Mouse (Mus musculus) natural killer cell, adult 2 months (primary cell): ENCODE measurements around the gene Tmem63c.

Source experiments
- DNase-seq, 2 experiments: peaks; one replicate each; pipeline ENCODE4 v3.0.0; 2022; ENCODE audit warnings: low spot score in 2 of 2

Gene Tmem63c

DNA sequence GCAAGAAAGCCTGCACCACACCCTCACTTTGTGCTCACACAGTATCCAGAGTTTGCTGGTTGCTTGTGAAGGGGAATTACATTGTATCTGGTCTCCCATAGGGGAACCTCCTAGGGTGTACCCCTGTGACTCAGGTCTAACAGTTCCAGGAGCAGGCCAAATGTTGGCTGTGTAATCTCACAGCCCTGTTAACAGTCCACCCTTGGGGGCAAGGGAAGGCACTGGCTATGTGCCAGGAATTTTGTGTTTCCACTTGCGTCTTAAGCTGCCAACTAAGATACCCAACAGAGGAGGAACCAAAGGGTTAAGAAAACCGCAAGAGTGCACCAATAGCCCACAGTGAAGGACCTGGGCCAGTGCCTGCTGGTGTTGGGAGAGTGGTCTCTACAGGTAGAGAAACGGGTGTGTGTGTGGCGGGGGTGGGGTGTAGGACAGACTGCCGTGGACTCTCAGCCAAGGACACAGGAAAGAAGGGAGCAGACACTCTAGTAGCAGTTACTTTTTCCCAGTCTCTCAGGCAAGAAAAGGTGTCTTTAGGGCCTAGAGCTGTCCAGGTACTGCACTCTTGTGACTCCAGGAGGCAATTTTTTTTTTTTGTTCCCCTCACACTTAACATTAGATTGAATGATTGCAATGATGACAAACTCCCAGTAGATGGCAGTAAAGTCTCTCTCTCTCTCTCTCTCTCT lies 20.8 kb upstream of the Tmem63c start:
- DNase-seq: no peak

DNA sequence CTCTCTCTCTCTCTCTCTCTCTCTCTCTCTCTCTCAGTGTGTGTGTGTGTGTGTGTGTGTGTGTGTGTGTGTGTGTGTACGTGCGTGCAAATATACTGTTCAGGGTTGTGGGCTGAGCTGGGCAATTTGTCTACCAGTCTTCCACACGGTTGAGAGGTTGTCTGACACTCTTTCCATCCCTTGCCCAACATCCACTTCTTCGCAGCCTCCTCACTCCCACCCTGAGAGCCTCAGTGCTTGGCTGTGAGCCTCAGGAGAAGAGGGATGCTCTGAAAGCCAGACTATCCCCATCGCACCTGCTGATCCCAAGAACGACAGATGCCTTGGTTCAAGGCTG lies 20.3 kb upstream of the Tmem63c start:
- DNase-seq: no peak

DNA sequence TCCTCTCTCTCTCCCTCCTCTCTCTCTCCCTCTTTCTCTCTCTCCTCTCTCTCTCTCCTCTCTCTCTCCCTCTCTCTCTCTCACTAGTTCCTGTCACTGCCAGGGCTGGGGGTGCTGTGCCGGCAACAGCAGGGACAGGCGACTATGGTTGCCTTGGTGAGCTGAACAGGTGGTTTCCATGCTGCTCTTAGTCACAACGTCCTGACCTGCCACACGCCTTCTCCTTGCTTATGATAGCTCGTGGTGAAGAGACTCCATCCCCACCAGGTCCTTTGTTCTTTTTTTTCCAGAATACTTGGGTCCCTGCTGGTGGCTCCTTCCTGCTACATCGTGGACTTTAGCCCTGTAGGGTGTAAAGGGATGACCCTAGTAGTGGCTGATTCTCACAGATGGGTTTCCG lies 18.9 kb upstream of the Tmem63c start:
- no peak for DNase-seq

DNA sequence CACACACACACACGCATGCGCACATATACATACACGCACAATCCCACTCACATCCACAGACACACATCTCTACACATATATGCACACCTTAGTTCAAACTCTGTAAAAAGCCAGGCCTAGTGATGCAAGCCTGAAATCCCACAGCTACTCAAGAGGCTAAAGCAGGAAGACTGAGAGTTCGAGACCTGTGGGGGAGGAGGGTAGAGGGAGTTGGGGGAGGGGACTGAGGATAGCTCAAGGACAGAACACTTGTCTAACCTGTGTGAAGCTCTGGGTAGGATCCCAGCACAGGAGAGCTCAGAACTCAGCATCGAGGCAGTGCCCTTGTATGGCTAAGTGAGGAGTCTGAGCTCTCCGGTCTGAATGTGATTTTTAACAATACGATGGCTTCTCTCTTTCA lies 18.3 kb upstream of the Tmem63c start:
- DNase-seq: no peak

DNA sequence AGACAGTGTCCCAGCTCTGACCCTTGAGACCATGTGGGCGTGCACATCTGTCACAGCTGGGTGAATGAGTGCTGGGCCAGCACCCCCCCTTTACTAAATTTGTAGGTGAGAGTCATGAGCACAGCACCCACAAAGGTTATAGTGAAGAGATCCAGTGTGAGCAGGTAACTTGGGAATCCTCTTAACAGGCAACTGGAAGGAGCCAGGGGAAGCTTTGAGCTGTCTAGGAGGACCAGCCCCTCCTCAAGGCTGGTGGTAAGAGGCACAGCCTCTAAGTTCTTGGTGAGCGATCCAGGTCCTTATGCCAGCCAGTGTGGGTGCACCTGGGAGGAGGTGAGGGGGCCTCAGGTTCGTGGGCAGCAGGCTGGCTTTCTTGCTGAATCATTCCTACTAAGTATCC lies 17.5 kb upstream of the Tmem63c start:
- DNase-seq: no peak

DNA sequence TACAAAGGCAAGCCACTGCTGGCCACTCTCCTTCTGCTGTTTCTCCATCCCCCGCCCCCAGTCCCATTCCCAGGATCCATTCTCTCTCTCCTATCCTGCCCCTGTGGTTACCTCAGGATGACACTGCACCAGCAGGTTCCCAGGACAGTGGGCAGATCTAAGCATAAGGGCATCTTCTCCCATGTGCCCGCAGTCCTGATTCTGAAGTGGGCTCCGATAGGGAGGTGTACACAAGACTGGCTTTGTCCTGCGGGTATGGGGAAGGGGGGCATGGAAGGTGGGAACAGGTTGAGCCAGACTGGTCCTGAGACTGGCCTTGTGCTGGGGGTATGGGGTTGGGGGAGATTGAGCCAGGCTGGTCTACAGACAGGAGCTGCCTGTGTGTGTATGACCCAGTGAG lies 16.5 kb upstream of the Tmem63c start:
- no peak for DNase-seq

DNA sequence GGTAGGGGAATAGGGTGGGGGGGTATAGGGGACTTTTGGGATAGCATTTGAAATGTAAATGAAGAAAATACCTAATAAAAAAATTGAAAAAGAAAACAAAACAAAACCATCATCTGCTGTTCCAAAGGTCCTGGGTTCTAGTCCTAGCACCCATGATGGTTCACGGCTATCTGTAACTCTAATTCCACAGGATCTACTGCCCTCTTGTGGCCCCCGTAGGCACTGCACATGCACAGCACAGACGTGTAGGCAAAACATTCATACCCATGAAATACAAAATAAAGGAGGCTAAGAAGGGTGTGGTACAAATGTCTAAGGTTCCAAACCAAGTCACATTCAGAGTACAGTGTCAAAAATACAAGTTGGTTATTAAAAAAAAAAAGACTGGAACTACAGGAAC lies 4.1 kb upstream of the Tmem63c start:
- DNase-seq: peak in 1 of 2 experiments; percentile 21

DNA sequence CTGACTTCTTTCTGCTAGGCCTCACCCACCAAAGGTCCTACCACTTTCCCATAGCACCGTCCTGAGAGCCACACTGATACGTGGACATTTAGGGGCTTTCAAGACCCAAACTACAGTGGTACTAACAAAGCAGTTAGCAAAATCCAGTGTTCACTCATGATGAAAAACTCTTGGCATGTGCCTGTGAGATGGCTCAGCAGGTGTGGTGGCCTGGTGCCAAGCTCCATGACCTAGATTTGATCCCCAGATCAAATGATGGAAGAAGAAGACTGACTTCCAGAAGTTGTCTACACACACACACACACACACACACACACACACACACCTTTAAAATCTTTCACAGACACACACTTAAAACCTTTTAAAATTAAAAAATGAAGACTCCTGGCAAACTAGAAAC lies 2.4 kb upstream of the Tmem63c start:
- no peak for DNase-seq

DNA sequence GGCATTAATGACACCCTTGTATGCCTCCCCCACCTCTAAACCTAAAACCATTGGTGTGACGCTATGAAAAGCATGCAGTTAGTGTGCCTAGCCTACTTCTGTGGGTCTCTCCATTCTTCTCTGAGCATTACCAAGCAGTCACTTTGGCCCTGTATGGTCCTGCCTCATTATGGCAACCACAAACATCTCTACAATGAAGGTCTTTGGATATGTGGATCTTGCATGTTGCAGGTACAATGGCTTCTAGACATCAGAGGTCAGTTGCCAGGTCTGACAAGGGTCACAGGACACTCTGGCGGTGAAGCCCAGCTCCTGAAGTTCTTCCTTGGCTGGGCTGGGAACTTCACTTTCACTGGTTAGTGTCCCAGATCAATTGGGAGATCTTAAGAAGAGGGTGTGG lies 866 bp downstream of the Tmem63c start:
- no peak for DNase-seq

DNA sequence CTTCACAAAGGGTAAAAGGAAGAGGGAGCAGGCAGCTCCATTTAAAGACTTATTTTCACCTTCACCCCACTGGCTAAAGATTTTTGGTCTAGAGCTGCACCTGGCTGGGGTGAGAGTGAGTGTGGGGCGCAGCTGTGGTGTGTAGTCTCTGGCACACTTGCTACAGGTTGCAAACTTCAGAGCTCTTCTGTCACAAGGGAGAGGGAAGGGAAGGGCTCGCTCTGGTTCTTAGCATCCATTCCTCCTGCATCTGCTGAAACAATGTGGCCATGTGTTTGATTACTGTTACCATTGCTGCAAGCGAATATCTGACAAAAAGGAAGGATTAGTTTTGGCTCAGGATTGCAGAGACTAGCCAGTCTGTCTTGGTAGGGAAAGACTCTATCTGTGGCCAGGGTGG lies 2.3 kb downstream of the Tmem63c start:
- no peak for DNase-seq

DNA sequence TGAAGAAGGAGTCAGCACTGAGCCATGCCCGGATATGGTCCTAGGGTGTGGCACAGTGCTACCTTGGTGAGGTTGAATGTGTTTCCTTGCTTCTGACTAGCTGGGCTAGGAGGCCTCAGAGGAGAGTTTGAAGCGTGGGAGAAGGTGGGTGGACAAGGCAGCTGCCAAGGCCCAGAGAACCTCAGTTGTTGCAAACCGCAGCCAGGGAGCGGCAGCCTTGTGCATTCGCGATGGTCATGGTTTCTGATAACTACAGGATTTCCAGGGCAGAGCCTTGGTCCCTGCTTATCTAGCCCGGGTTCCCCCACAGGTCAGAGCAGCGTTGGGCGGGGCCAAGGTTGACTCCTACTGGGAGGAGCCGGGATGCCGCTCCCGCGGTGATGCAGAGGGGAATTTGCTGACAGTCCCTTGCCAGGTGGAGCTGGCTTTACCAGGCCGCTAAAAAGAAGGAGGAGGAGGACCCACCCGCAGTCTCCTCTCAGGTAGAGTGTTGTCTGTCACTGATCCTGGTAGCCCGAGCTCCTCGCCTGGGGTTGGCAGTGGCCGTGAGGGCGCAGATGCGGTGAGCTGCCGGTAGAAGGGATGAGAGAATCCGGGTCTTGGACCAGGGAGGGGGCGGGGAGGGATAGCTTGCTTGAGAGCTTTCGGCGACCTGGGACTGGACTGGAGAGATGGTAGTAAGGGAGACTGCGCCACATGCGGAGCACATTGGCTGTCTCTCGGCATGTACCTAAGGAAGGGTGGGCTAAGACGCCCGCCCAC lies 5.2 kb downstream of the Tmem63c start:
- DNase-seq: no peak

DNA sequence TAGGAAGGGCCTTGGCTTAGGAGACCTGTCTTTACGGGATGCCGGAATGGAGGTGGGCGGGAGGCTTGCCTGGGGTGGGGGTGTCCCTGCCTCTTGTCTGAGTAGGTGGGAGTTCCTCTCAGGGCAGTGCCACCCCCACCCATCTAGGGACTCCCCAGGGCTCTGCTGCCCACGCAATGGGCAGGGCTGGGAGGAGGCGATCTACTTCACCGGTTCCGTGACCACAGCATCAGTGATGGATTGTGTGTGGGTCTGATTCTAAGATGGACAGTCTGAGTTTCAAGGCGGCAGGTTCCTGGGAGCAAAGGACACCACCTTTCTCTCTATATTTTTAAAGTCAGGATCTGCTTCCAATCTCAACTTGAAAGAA lies 5.7 kb downstream of the Tmem63c start:
- DNase-seq: no peak

DNA sequence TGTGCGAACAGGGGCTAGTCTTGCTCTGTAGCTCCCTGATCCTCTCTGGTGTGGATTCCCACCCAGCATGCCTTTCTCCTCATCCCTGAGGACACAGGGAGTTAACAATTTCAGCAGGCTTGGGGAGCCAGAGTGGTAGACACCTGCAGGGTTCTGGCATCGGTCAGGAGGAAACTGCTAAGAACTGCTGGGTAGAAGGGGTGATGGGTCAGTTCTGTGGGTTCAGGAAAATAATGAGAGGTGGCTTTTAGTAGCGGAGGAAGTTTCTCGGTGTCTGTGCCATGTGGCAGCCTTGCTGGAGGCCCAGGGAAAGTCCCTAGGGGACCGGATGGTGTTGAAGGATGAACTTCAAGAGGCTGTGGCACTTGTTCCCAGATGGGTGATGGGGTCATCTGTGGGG lies 6.3 kb downstream of the Tmem63c start:
- no peak for DNase-seq

DNA sequence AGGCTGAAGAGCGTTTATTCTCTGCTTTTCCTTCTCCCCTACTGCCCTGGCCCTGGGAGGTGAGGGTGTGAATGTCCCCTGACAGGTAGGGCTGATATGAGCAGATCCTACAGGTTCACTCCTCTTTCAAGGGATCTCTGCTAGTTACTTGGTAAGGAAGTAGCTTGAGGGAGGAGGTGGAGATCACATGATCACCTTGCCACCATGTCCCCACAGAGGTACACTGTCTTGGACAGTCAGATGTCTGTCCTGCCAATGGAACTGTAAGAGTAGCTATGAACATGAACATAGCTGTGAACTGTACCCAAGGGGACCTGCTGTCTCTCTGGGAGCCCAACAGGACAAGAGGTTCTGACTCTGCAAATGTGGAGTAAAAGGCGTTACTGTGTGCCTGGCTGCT lies 6.9 kb downstream of the Tmem63c start:
- DNase-seq: no peak

DNA sequence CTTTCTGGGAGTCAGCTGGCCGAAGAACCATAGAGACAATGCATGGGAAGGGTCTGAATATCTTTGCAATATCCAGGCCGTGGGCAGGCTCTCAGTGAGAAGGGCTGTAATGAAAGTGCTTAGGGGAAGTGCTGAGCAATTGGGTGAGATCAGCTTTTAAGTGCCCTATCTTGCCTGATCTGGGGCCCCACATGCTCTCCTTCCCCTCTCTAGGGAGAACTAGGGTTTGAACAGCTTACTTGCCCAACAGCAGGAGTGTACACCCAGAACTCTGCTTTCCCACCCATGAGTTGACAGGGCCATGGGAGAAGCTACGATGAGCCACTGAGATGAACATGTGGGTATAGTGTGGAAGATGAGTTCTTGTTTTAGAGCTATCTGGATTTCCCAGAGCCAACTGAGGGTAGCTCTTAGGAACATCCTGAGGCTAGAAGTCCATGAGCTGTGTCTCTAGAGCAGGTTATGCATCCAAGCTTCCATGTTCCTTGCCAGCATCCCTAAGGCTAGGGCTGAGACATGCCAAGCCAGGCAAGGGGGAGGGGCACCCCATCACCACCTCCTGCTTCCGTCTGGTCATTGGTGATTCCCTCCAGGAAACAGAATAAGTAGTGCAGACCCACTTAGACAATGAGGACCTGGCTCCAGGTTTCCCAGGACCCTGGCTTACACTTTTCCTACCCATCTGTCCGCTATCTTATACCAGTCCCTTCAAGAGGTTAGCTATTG lies 8.3 kb downstream of the Tmem63c start:
- no peak for DNase-seq

DNA sequence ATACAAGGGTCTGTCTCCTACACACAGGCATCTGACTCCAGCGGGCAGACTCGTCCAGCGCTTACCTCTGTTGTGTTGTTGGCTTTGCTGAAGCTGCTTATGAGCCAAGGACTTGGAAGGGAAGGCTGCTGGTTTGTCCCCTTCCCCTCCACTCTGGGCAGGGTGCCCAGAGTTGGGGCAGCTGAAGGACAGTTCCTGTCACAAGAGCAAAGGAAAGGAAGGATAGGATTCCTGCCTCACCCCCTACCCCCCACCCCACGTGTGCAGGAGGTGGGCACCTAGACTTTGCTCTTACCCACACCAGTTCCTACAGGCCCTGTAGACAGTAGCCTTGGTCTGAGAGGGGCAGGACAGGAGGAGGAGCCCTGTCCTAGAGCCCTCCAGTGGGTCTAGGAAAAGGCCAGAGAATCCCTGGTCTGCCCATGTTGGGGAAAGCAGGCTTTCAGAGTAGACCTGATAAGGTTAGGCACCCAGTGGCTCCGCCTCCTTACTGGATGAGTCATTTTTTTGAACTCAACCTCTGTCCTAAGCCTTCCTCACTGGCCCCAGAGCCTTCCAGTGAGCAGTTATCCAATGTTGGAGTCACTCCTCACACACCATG lies 10.1 kb downstream of the Tmem63c start:
- no peak for DNase-seq

DNA sequence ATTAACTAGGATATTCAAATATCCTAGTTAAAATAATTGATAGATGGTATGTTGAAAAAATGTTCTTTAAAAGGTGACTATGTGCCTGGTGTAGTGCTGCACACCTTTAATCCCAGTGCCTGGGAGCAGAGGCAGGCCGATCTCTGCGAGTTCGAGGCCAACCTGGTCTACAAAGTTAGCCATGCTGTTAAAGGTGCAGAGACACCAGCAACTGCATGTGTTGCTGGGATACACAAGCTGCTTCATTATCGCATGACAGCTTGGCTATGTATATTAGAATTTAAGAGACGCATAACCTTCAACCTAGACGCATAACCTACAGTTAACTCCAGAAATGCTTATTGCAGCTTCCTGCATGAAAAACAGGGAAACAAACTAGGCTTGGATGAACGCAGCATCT lies 15.5 kb downstream of the Tmem63c start:
- DNase-seq: no peak

DNA sequence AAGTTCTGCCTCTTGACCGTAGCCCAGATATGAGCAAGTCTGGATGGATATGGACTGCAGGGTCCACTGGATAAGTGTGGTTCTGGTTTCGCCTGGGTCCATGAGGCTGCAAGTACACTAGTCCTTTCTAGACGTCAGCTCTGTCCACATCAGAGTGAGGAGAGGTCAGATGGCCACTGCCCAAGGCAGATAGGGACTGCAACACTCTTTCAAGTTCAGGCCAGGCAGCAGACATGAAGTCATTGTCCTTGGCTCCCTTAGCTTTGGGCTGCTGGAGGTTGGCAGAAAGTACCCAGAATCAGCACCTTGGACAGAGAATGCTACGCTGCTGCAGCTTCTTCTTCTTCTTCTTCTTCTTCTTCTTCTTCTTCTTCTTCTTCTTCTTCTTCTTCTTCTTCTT lies 19.0 kb downstream of the Tmem63c start:
- no peak for DNase-seq

DNA sequence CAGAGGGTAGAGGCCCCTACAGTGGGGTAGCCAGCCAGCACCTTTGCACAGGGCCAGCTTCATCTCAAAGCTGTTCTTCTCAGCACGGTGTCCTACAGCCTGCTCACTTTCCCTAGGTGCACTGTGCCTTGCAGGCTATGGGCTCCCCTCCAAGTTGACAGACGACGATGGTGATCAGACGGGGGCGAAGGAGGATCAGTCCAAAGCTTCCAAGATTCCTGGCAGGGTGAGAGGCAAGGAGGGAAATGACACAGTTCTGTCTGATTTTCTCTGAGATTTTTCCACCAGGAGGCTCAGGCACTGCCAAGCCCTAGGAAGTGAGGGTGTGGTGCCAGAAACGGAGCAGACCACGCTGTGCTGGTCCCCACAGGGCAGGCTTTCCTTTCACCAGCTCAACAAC lies 19.7 kb downstream of the Tmem63c start:
- no peak for DNase-seq

DNA sequence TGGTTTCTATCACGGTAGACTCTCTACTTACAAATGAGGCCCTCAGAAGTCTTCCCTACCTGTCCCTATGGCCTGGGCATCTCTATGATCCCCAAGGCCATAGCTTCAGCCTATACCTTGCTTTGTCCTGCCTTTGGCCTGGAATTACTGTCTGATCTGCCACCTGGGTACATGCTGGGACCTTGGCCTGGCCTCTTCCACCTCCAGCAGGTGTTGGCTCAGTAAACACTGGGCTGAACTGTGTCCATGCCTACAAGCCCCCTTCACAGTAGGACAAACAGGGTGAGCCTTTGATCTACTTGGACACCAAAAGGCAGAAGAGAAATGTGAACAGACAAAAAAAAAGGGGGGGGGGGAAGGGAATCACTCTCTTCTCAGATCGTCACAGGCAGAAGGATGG lies 21.3 kb downstream of the Tmem63c start:
- DNase-seq: no peak

DNA sequence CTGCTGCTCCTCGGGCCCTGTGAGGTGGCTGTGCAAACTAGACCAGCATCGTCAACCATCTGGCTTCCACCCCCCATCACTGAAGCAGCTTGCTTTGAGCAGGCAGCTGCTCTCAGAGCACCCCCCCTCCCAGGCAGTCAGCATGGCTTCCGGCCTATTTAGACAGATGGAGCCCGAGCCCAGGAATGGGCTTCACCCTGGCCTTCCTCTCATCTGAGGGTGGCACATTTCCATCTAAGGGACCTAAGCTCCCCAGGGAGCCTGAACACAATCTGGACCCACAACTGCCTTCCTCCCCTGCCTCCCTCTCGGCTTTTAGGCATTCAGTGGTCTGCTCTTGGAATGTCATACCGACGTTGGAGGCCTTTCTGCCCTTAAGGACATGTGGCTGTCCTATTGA lies 22.1 kb downstream of the Tmem63c start:
- no peak for DNase-seq

DNA sequence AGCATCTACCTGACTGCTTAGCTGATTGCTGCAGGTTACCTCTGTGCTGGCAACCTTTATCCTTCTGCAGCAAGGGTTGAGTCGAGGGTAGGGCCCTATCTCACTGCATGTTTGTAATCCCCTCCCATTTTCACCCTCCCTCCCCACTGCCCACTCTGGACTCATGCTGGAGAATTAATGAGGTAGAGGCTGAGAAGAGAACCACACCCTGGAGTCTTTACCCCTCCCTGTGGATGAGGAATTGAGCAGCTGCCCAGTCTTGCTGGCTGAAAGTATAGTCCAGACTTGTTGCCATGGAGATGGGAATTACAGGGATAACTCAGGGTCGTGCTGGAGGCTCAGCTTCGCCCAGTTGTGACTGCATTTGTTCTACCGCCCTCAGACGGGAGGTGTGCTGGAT lies 23.6 kb downstream of the Tmem63c start:
- DNase-seq: no peak

DNA sequence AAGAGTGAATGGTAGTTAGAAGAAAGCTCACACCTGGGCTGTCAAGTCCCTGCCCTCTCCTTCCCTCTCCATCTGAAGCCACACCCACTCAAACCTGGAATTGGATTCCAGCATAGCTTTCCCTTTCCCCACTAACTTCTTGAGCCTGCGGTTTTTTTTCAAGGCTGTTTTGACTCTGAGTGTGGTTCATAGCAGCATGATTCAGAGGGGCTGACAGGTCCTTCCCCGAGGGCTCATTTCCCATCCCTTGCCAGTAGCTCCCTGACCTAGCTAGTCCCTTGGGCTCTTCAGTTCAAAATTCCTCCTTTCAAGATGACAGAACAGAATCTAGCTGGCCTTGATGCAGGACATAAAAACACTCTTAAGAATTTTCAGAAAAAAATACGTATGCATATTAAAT lies 26.4 kb downstream of the Tmem63c start:
- DNase-seq: no peak
